Comparison of ENCODE assay signal across 20 mouse cellular contexts in the genomic region with DNA sequence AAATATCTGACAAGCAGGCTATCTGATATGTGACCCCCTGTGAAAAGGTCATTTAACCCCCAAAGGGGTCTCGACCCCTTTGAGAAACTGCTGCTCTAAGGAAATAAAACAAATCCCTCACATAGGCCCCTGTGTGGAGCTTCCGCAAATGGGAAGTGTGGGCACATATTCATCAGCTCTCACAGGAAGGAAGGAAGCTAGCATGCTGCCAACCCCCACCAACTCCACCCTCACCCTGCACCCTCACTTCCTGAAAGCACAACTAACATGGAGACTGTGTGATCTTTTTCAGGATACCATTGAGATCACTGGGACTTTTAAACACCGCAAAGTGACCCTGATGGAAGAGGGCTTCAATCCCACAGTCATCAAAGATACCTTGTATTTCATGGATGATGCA. TPM values are rescaled to one million over a fixed set of nuclear protein-coding genes. Genes with fewer than 3 reads are reported as not detected.
DNase-seq lines count a peak whose midpoint lies in the region; ATAC-seq and TF ChIP-seq lines count a peak whose summit lies in the region.
"Had no signal": no experiment of that assay in that cellular context is flagged by ENCODE, and none has a peak within 500 bp of the region (broad histone marks: within the 10 kb centered on the region; RNA-seq: fewer than 3 reads in every experiment).

No protein-coding gene starts in this region.

- H3K9me3 ChIP-seq in forebrain, embryonic 11.5 days (ENCODE audit: control insufficient read depth, low read length), result no peaks in the 10 kb centered on the region
- H3K9me3 ChIP-seq: embryonic facial prominence, embryonic 12.5 days; forebrain, embryonic 12.5 days; heart, embryonic 12.5 days; hindbrain, embryonic 15.5 days had no signal

- intact Hi-C loops in left cerebral cortex, adult 2 months (cut with DNase I), result no loop called here

- whole genome bisulfite sequencing in forebrain, embryonic 11.5 days, result 84% methylated on average over 3 of the region's 3 CpGs

- ATAC-seq in megakaryocyte, adult 5-6 weeks (ENCODE audit: poor library complexity, severe bottlenecking), result peak; percentile 99
- ATAC-seq in forebrain, embryonic 11.5 days (replicated peaks; ENCODE audit: low FRiP score), result no peak
- ATAC-seq: forebrain, embryonic 16.5 days had no signal

- H3K9ac ChIP-seq in forebrain, embryonic 11.5 days (ENCODE audit: low read length), result no peak overlapping the region
- H3K9ac ChIP-seq: embryonic facial prominence, embryonic 12.5 days; forebrain, embryonic 12.5 days; heart, embryonic 12.5 days; hindbrain, embryonic 15.5 days had no signal

- H3K36me3 ChIP-seq in forebrain, embryonic 11.5 days (ENCODE audit: control insufficient read depth, insufficient read depth, low read length), result no peaks in the 10 kb centered on the region
- H3K36me3 ChIP-seq: embryonic facial prominence, embryonic 12.5 days; forebrain, embryonic 12.5 days; heart, embryonic 12.5 days had no signal

- peak; percentile 31 for DNase-seq in adrenal gland, postnatal 14 days
- DNase-seq in adrenal gland, postnatal 36 days, result no peak
- peak; percentile 11 for DNase-seq in lung, postnatal 10 days
- DNase-seq in lung, postnatal 25 days (ENCODE audit: low spot score), result no peak
- no peak for DNase-seq in left cerebral cortex, adult 2 months (ENCODE audit: extremely low spot score in 1 of 2, low spot score in 2 of 2)
- no peak for DNase-seq in forebrain, embryonic 11.5 days (ENCODE audit: low spot score)
- no peak for DNase-seq in spleen, postnatal 10 days (ENCODE audit: low spot score in 2 of 2)
- DNase-seq: adrenal gland, postnatal 10 days; cerebellum, adult 2 months; cerebellum, postnatal 10 days; embryo, embryonic 11 days; gastrocnemius, postnatal 14 days had no signal

- TF ChIP-seq CTCF in left cerebral cortex, adult 2 months (IDR thresholded peaks at IDR 0.05), result no peak

- no peak overlapping the region for H3K27ac ChIP-seq in left cerebral cortex, adult 2 months
- H3K27ac ChIP-seq in forebrain, embryonic 11.5 days (ENCODE audit: low read depth, low read length), result no peak overlapping the region
- H3K27ac ChIP-seq: embryonic facial prominence, embryonic 12.5 days; forebrain, embryonic 12.5 days; hindbrain, embryonic 15.5 days had no signal

- no peak overlapping the region for H3K4me2 ChIP-seq in forebrain, embryonic 11.5 days (ENCODE audit: low read depth, low read length, severe bottlenecking)
- H3K4me2 ChIP-seq: embryonic facial prominence, embryonic 12.5 days; forebrain, embryonic 12.5 days; heart, embryonic 12.5 days; hindbrain, embryonic 15.5 days had no signal

- no peaks in the 10 kb centered on the region for H3K4me1 ChIP-seq in forebrain, embryonic 11.5 days (replicated peaks; ENCODE audit: control insufficient read depth, insufficient read depth, low read length)
- H3K4me1 ChIP-seq: embryonic facial prominence, embryonic 12.5 days; forebrain, embryonic 12.5 days; heart, embryonic 12.5 days; hindbrain, embryonic 15.5 days had no signal

- H3K4me3 ChIP-seq in left cerebral cortex, adult 2 months, result no peak overlapping the region
- H3K4me3 ChIP-seq in forebrain, embryonic 11.5 days (ENCODE audit: low read depth, low read length), result no peak overlapping the region
- H3K4me3 ChIP-seq: embryonic facial prominence, embryonic 12.5 days; forebrain, embryonic 12.5 days; heart, embryonic 12.5 days; hindbrain, embryonic 15.5 days had no signal

- H3K27me3 ChIP-seq in forebrain, embryonic 11.5 days (ENCODE audit: control insufficient read depth, insufficient read depth, low read length), result no peaks in the 10 kb centered on the region
- H3K27me3 ChIP-seq: embryonic facial prominence, embryonic 12.5 days; forebrain, embryonic 12.5 days; heart, embryonic 12.5 days; hindbrain, embryonic 15.5 days had no signal

RNA-seq across cellular contexts. Expression of a gene that starts 31.6 kb away (rescaled TPM):
- total RNA-seq in adrenal gland, postnatal 14 days (2021), result 11.8 and 14.9 TPM in 2 replicates
- total RNA-seq in adrenal gland, postnatal 36 days (2021), result 10 to 100 TPM in 1 of 2 experiments, 1 to 10 TPM in 1; 2.6 to 25.9 TPM
- 21.5 and 30.3 TPM in 2 replicates for total RNA-seq in megakaryocyte, adult 5-6 weeks (2015)
- 42.8 and 48.0 TPM in 2 replicates for total RNA-seq in megakaryocyte, adult 5-6 weeks (2017)
- total RNA-seq in left cerebral cortex, adult 2 months (2021), result 1 to 10 TPM; 1.9 to 2.0 TPM
- 0.72 and 0.75 TPM in 2 replicates for polyA plus RNA-seq in forebrain, embryonic 11.5 days (2014; fragmentation: Nextera tagmentation; extraction: Ambion mirVana)

RNA-seq across cellular contexts. Expression of a gene that starts 35.3 kb away (rescaled TPM):
- total RNA-seq in adrenal gland, postnatal 14 days (2021), result 68.8 and 158 TPM in 2 replicates
- 10 to 100 TPM; 10.2 to 40.8 TPM for total RNA-seq in adrenal gland, postnatal 36 days (2021)
- not detected in 2 replicates for total RNA-seq in megakaryocyte, adult 5-6 weeks (2015)
- 0.07 and 0.53 TPM in 2 replicates for total RNA-seq in megakaryocyte, adult 5-6 weeks (2017)
- total RNA-seq in left cerebral cortex, adult 2 months (2021), result 1 to 10 TPM; 7.4 to 8.3 TPM
- polyA plus RNA-seq in forebrain, embryonic 11.5 days (2014; fragmentation: Nextera tagmentation; extraction: Ambion mirVana), result 4.5 and 4.8 TPM in 2 replicates
- total RNA-seq: MEL had no signal
- polyA plus RNA-seq: C2C12 had no signal

Comparison
In these comparisons a context has a peak if more than half of its experiments do, and no peak if none do; other contexts are left out.
1. DNase-seq: peak in adrenal gland, postnatal 14 days (single experiment) and lung, postnatal 10 days (single experiment); none in adrenal gland, postnatal 36 days (0 of 2), lung, postnatal 25 days (single experiment), left cerebral cortex, adult 2 months (0 of 2), forebrain, embryonic 11.5 days (single experiment) and spleen, postnatal 10 days (0 of 2).
2. RNA of a gene that starts 35.3 kb away (total RNA-seq): 68.8 to 158 TPM in adrenal gland, postnatal 14 days, 10.2 to 40.8 TPM in adrenal gland, postnatal 36 days and 7.4 to 8.3 TPM in left cerebral cortex, adult 2 months; 0.07 to 0.53 TPM in megakaryocyte, adult 5-6 weeks; every median in the first group is over 4 times any median in the second.